Mouse (Mus musculus) olfactory bulb, adult 2 months (tissue): ENCODE results near the gene Fars2.

Source experiments
- CTCF ChIP-seq: fragments of 200-500 bp; IDR thresholded peaks from 2 replicates; pipeline ENCODE4 v1.5.1; 2012; ENCODE audit warnings: low read depth, mild to moderate bottlenecking, low read length, moderate library complexity; ENCODE audit not compliant: insufficient read depth
- POLR2A ChIP-seq: fragments of 200-500 bp; IDR thresholded peaks from 2 replicates; pipeline ENCODE4 v1.6.1; 2012; ENCODE audit warnings: mild to moderate bottlenecking, low read depth, low read length, moderate library complexity; ENCODE audit not compliant: insufficient read depth

- no peak for TF ChIP-seq POLR2A
- no peak for TF ChIP-seq CTCF
Measured at GRCm38 (mm10) chr13:36654251-36654650, 537.0 kb downstream of the Fars2 start.
